Mouse (Mus musculus) neural tube, embryonic 14.5 days (tissue): ENCODE results near the gene Uggt1. TPM values are rescaled to one million over a fixed set of nuclear protein-coding genes. Genes with fewer than 3 reads are reported as not detected.

Source experiments
- ATAC-seq: fragments of 200-750 bp; cut with Nextera tagmentation; 2 replicates; pipeline ENCODE4 v1.8.0; 2017; ENCODE audit warnings: low read depth, mild to moderate bottlenecking, moderate TSS enrichment, moderate library complexity
- H3K27ac ChIP-seq: fragments of 300-500 bp; sonication (generic); 2 replicates; pipeline ENCODE4 v1.5.1; 2014; ENCODE audit warnings: low read depth, mild to moderate bottlenecking, control low read depth, low read length, moderate library complexity, mixed read lengths
- H3K27me3 ChIP-seq: fragments of 300-500 bp; sonication (generic); 2 replicates; pipeline ENCODE4 v1.6.1; 2014; ENCODE audit warnings: low read length; ENCODE audit not compliant: control insufficient read depth, insufficient read depth
- H3K36me3 ChIP-seq: fragments of 300-500 bp; sonication (generic); 2 replicates; pipeline ENCODE4 v1.6.1; 2014; ENCODE audit warnings: low read length, mixed read lengths; ENCODE audit not compliant: control insufficient read depth, insufficient read depth
- H3K4me1 ChIP-seq: fragments of 300-500 bp; sonication (generic); 2 replicates; pipeline ENCODE4 v1.6.1; 2014; ENCODE audit warnings: low read length; ENCODE audit not compliant: control insufficient read depth, insufficient read depth
- H3K4me2 ChIP-seq: fragments of 300-500 bp; sonication (generic); 2 replicates; pipeline ENCODE4 v1.6.1; 2014; ENCODE audit warnings: mild to moderate bottlenecking, low read depth, low read length, control low read depth
- H3K4me3 ChIP-seq: fragments of 300-500 bp; sonication (generic); 2 replicates; pipeline ENCODE4 v1.5.1; 2014; ENCODE audit warnings: low read depth, low read length, control low read depth, mixed read lengths
- H3K9ac ChIP-seq: fragments of 300-500 bp; sonication (generic); replicated peaks from 2 replicates; pipeline ENCODE4 v1.6.1; 2014; ENCODE audit warnings: low read depth, mild to moderate bottlenecking, control low read depth, low read length, mixed read lengths
- H3K9me3 ChIP-seq: fragments of 300-500 bp; sonication (generic); 2 replicates; pipeline ENCODE4 v1.6.1; 2016; ENCODE audit warnings: low read length; ENCODE audit not compliant: control insufficient read depth
- whole genome bisulfite sequencing: fragments of 180-500 bp; shearing (Covaris S2); extraction: QIAGEN DNeasy Blood & Tissue Kit; methylation state at CpG from one replicate; pipeline ENCODE4 v1.1.7; 2014; 5-methylcytosine and 5-hydroxymethylcytosine counted together
- polyA plus RNA-seq: library from polyadenylated mRNA; unstranded; fragments of >200 nt; fragmentation: Nextera tagmentation; extraction: Ambion mirVana; gene quantifications from 2 replicates; pipeline ENCODE4 v1.2.1, GENCODE M21; 2014

Uggt1 gene
- polyA plus RNA-seq, 1 experiment from 2014 or later, result 61.6 TPM

- Histone ChIP-seq H3K4me2 (no peak overlapping the region), H3K36me3 (no peaks in the 10 kb centered on the region), H3K9ac (no peak overlapping the region), H3K27ac (no peak overlapping the region), H3K9me3 (no peaks in the 10 kb centered on the region; the same call in 1 of the 2 replicates), H3K4me3 (no peak overlapping the region), H3K4me1 (no peaks in the 10 kb centered on the region), H3K27me3 (no peaks in the 10 kb centered on the region)
- ATAC-seq, result no peak
- 5% methylated on average over 9 of the region's 9 CpGs for WGBS
These were observed 6.9 kb upstream of the Uggt1 start for GRCm38 (mm10) chr1:36251426-36251825.

GRCm38 (mm10) chr1:36246688-36247087 lies 2.2 kb upstream of the Uggt1 start:
- no peak for ATAC-seq
- Histone ChIP-seq H3K27ac (no peak overlapping the region), H3K9ac (no peak overlapping the region), H3K4me1 (peaks cover 11% of the 10 kb centered on the region), H3K9me3 (no peaks in the 10 kb centered on the region), H3K4me2 (no peak overlapping the region), H3K36me3 (no peaks in the 10 kb centered on the region), H3K27me3 (no peaks in the 10 kb centered on the region), H3K4me3 (no peak overlapping the region)
- WGBS, result 47% methylated on average over 6 of the region's 6 CpGs

DNA sequence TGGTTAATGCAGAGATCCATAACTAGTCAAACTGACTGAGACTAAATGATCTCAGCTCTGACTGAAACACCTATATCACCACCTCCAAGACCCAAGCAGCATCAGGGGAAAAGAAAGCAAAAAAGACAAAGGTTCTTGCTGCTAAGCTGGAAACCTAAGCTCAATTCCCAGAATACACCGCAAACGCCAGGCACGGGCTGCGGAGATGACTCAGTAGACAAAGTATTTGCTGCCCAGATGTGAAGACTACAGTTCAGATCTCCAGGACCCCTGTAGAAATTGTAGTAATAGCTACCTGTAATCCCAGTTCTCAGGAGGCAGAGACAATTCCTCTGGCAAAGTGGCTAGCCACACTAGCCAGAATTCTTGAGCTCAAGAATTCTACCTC lies 302 bp upstream of the Uggt1 start:
- Histone ChIP-seq H3K4me2 (no peak overlapping the region), H3K9me3 (no peaks in the 10 kb centered on the region), H3K27me3 (no peaks in the 10 kb centered on the region), H3K27ac (no peak overlapping the region), H3K4me3 (0 out of 2 replicates have a peak overlapping the region, but pooled peaks have one; percentile 88), H3K9ac (no peak overlapping the region), H3K36me3 (no peaks in the 10 kb centered on the region), H3K4me1 (peaks cover 11% of the 10 kb centered on the region)
- no peak for ATAC-seq
- WGBS, result 90% methylated on average over 4 of the region's 4 CpGs

DNA sequence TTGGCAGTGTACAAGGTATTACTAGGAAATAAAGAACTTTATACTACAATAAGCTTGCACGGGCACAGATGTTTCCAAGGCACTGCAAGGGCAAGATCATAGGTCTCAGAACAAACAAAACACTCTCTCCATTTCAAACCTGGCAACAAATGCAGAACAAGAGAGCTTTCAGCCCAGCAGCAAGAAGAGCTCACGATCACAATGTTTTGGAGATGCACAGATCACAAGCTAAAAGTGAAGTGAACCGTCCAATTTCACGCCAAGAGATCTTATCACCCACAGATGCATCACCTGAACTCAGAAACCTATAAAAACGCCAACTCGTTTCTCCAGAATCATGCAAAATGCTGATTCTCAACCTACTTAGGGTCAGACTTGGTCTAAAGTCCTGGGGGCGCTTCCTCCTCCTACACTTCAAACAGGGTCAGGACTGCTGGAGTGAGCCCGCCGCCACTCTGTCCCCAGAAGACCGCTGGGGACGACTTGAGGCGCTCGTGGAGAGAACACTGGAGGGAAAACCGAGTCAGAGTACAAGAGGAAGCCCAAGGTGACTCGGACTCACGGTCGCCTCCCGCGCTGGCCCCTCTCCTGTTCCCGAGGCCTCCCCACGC lies 968 bp downstream of the Uggt1 start:
- ATAC-seq, result no peak; the same call in 1 of the 2 replicates
- Histone ChIP-seq H3K4me1 (peaks cover 11% of the 10 kb centered on the region), H3K27ac (peak overlapping the region; percentile 73), H3K9ac (peak overlapping the region; percentile 79), H3K36me3 (no peaks in the 10 kb centered on the region), H3K4me3 (peak overlapping the region; percentile 88), H3K9me3 (no peaks in the 10 kb centered on the region), H3K27me3 (no peaks in the 10 kb centered on the region), H3K4me2 (peak overlapping the region; percentile 54)
- 4% methylated on average over 21 of the region's 21 CpGs for WGBS

- Histone ChIP-seq H3K9me3 (no peaks in the 10 kb centered on the region), H3K36me3 (no peaks in the 10 kb centered on the region), H3K4me2 (no peak overlapping the region), H3K27ac (no peak overlapping the region), H3K4me3 (no peak overlapping the region), H3K27me3 (no peaks in the 10 kb centered on the region), H3K4me1 (peaks cover 11% of the 10 kb centered on the region), H3K9ac (no peak overlapping the region)
- WGBS, result 74% methylated on average over 15 of the region's 15 CpGs
- ATAC-seq, result no peak
These were observed 2.6 kb downstream of the Uggt1 start for GRCm38 (mm10) chr1:36241903-36242429.

GRCm38 (mm10) chr1:36240176-36240575 lies 4.3 kb downstream of the Uggt1 start:
- Histone ChIP-seq H3K27me3 (no peaks in the 10 kb centered on the region), H3K4me2 (no peak overlapping the region), H3K9ac (no peak overlapping the region), H3K9me3 (no peaks in the 10 kb centered on the region), H3K4me3 (no peak overlapping the region), H3K36me3 (no peaks in the 10 kb centered on the region), H3K4me1 (peaks cover 11% of the 10 kb centered on the region), H3K27ac (no peak overlapping the region)
- ATAC-seq, result no peak
- 69% methylated on average over 6 of the region's 6 CpGs for WGBS

GRCm38 (mm10) chr1:36239396-36239795 lies 5.1 kb downstream of the Uggt1 start:
- no peaks in the 10 kb centered on the region for H3K27me3 ChIP-seq
- no peak overlapping the region for H3K9ac ChIP-seq
- H3K27ac ChIP-seq, result no peak overlapping the region
- peaks cover 11% of the 10 kb centered on the region for H3K4me1 ChIP-seq
- no peak overlapping the region for H3K4me3 ChIP-seq
- ATAC-seq, result no peak
- H3K4me2 ChIP-seq, result no peak overlapping the region
- H3K9me3 ChIP-seq, result no peaks in the 10 kb centered on the region
- no peaks in the 10 kb centered on the region for H3K36me3 ChIP-seq
- 85% methylated on average over 10 of the region's 10 CpGs for WGBS

GRCm38 (mm10) chr1:36235855-36236254 lies 8.7 kb downstream of the Uggt1 start:
- no peak overlapping the region for H3K27ac ChIP-seq
- ATAC-seq, result no peak
- H3K4me2 ChIP-seq, result no peak overlapping the region
- H3K36me3 ChIP-seq, result peaks cover 3% of the 10 kb centered on the region; the same call in 1 of the 2 replicates
- no peaks in the 10 kb centered on the region for H3K27me3 ChIP-seq
- no peaks in the 10 kb centered on the region for H3K9me3 ChIP-seq
- no peak overlapping the region for H3K4me3 ChIP-seq
- 92% methylated on average over 2 of the region's 2 CpGs for WGBS
- no peaks in the 10 kb centered on the region for H3K4me1 ChIP-seq
- H3K9ac ChIP-seq, result no peak overlapping the region

DNA sequence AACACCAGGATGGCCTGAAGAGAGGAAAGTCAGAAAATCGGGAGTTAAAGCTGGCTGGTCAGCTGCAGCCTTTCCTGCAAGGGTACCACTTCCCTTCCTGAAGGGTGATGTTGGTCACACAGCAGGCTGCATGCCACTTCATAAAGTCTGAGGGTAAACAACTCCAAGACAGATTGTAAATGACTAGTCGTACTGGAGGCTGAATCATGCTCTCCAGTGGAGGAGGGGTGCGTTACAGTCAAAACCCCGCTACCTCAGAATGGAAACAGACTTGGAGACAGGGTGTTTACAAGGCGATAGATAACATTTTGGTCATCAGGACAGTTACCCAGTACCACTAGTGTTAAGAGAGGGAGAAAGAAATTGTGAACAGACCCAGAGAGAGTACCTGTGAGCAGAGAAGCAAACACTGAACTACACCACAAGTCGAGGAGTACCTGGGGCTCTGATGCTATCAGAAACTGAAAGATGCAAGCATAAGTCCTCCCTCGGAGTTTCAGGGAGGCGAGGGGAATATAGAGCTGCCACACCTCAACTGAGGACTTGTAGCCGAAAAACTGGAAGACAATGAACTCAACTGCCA lies 9.4 kb downstream of the Uggt1 start:
- H3K36me3 ChIP-seq, result peaks cover 3% of the 10 kb centered on the region; the same call in 1 of the 2 replicates
- H3K9me3 ChIP-seq, result no peaks in the 10 kb centered on the region
- no peaks in the 10 kb centered on the region for H3K4me1 ChIP-seq
- no peak overlapping the region for H3K9ac ChIP-seq
- H3K4me2 ChIP-seq, result no peak overlapping the region
- no peak overlapping the region for H3K27ac ChIP-seq
- no peaks in the 10 kb centered on the region for H3K27me3 ChIP-seq
- H3K4me3 ChIP-seq, result no peak overlapping the region
- WGBS, result 86% methylated on average over 9 of the region's 9 CpGs
- no peak for ATAC-seq
